Mouse (Mus musculus) left cerebral cortex, postnatal 4 days (tissue): Measurements from ENCODE around the gene Acd. TPM values are rescaled to one million over a fixed set of nuclear protein-coding genes. Genes with fewer than 3 reads are reported as not detected.
A peak's percentile ranks its signal among the peaks of the same experiment; 100 is the strongest.

ENCODE experiments used
- DNase-seq: peaks from one replicate; pipeline ENCODE4 v3.0.0-alpha.2; 2022
- intact Hi-C: fragments of 180-260 bp; cut with DNase I; formaldehyde crosslinking; loops from one replicate; pipeline ENCODE4 v1.15.1; 2025
- total RNA-seq, 2 experiments: library from RNA; stranded (reverse); gene quantifications; 2 replicates each; pipeline ENCODE4 v1.2.3; 2021

Acd gene
- 10 to 100 TPM; 55.9 to 58.9 TPM for total RNA-seq

DNA sequence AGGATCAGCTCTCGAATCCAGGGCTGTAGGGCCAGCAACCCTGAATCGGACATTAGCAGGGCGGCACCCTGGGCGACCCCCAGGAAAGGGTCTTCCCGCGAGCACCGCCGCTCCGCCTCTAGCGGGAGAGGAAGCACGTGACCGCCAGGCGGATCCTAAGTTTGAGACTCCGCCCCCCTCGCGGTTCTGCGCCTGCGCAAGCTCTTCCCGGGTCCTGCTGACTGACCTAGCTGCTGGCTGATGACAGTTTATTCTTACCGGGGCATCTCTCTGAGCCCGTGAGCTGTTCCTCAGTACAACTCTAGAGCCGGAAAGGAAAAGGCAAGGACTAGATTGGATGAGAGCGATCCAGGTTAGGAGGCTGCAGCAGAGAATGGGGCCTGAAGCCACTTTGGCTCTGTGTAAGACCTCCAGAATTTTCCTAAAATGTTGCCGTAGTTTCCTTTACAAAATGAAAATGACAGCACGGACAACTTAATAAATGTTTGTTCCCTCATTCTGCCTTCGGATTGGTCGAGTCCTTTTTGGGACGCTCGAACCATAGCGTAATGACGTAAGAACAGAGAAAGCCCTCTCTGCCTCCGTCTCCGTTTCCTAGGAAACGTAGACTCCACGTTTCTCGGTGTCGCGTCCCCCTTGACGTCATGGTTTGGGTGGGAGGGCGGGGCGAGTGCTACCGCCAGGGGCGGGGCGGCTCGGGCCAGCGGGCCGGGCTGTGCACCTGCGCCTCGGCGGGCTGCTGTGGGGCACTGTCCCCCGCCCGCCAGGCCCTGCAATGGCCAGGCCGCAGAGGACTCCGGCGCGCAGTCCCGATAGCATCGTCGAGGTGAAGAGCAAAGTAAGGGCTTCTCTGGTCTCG is at the start of gene Acd, which contains the start of gene Pard6a:
Gene Acd (minus strand): TSS at position 137 of the 859 bp plus-strand sequence.
Gene Pard6a (plus strand): TSS at position 183 of the 859 bp plus-strand sequence.
- DNase-seq: peak; percentile 98
- intact Hi-C loops: no loop called here

DNA sequence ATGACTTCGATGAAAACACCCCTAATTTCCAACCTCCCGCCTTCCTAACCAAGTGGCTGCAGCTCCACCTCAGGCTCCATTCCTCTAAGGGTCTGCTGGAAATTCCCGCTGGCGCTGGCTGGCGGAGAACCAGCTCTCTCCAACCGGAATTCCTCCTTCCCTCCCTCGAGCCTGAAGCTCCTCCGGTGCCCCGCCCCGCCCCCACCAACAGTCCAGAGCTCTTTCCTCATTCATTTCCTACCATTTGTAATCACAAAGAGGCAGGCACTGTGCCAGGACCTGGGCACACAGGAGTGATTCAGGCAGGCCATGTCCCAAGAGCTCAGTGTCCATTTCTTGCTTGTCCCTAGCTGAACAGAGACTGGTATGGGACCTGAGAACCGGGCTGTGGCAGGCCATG is 49.7 kb upstream of the Acd start:
- intact Hi-C loops: no loop called here
- peak; percentile 77 for DNase-seq

DNA sequence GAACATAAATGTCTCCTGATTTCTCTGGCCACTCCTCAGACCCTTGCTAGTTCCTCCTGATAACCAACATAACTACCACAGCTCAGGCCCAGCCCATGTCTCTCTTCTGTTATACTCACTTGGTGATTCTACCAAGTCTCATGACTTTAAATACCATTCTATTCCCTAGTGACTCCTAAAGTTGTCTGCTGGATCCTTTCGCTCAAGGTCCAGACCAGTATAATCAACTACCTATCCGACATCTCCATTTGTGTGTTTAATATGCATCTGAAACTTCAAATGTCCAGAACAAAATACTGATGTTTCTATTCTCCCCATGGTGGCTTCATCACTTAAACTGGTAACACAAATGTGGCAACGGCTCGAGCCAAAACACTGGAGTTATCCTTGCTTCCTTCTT is 42.4 kb upstream of the Acd start:
- intact Hi-C loops: no loop called here
- DNase-seq: no peak

DNA sequence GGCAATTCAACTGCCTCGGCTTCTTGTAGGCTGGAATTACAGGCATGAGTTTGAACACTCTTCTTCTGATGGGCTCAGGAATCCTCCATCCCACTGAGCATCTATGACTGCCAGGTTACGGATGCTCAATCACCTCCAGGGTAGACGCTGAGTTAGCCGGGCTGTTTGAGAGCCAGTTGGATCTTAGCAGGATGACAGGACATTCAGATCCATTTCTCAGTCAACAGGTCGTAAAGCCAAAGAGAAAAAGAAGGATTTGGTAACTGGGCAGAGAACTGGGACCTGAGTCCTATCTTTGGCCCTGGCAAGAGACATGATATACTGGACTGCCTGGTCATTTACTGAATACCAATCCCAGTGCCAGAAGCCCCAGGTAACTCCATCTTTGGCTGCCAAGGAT is 38.3 kb upstream of the Acd start:
- intact Hi-C loops: no loop called here
- no peak for DNase-seq

DNA sequence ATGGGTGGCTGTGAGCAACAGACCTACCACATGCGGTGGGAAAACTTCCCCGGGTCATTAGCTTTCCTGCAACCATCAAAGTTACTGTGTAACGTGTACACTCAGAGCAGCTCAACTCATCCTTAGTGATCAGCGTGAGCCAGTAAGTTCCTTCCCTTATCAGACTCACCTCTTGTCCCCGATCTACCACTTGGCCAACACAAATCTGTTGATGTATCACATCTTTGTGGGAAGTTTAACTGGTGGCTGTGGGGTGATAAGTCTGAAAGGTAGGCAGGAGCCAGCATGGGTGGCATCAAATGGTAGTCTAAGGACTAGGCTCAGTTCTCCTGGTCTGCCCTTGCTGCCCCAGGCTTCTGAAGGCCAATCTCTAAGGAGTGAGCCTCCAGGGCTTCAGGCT is 31.3 kb upstream of the Acd start:
- no peak for DNase-seq
- intact Hi-C loops: no loop called here

DNA sequence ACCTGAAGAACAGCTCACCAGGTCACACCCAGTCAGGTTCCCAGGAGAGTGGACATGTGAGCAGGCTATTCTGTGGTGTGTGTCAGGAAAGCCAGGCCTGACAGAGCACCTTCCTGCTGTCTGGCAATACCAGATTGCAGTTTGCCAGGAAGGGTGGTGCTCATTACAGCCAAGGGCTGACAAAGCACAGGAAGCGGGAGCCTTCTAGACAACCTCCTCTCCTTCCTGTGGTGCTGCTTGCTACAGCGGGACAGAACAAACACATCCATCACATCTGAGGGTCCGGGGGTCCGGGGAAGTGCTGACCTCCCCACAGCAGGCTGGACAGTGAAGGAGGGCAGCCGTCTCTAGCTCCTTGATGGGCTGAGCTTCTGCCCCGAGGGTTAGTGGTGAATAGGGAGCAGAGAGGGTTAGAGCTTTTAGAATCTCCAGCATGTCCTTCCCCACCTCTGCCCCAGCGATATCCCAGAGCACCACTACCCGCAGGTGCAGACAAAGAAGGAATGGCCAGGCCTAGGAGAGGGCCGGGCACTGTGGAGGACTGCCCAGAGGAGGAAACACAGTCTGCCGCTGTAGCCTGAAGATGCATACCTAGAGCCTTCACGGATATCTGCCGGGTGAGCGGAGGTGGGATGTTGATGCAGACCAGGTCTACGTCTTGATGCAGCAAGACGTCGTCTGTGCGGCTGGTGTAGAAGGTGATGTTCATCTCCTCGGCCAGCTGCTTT is 26.7 kb upstream of the Acd start:
- DNase-seq: no peak
- intact Hi-C loops: no loop called here

DNA sequence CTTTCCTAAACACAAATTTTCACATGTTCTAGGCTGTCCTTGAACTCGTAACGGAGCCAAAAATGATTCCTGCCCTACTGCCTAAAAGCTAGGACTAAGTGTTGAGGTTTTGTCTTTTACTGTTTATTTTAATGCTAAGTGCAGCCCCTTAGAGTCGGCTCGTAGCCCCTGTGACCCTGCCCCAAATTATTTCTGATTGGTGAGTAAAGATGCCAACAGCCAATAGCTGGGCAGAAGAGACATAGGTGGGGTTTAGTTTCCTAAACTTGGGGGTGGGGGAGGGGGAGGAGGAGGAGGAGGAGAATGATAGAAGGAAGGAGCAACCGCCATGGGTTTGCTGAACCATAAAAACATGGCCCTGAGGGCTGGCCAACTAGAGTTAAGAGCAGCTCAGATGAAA is 24.8 kb upstream of the Acd start:
- intact Hi-C loops: no loop called here
- DNase-seq: no peak

DNA sequence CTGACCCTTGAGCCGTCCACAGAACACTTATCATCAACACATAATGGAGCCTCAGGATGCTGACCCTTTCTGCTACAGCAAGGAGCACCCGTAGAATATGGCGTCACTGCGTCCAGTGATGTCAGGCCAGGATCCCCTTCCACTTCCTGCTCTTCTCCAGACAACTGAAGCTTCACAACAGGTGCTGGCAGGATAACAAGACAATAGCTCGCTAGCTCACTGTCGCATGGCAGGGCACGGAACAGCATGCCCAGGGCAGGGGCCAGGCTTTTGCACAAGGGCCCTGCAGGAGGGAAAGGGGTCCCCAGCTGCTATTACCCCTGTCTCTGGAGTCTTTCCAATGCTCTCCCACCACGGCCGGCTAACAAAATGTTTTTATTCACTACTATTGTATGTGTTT is 22.0 kb upstream of the Acd start:
- DNase-seq: peak; percentile 40
- intact Hi-C loops: no loop called here

DNA sequence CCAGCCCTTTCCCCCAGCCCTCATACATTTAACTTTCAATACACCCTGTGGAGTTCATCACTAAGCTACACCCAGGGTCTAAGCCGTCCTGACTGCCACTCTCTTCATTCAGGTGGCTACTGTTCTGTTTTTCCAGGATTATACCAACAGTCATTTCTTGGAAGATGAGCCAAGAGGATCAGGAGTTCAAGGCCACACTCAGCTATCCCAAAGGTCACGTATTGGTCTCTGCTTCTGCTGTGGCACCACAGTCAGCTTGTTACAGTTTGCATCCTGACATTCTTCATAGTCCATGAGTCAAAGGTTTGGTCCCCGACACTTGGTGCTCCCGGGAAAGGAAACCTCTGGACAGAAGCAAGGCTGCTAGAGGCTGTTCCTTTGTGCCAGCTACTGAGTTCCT is 18.7 kb upstream of the Acd start:
- intact Hi-C loops: no loop called here
- DNase-seq: no peak

DNA sequence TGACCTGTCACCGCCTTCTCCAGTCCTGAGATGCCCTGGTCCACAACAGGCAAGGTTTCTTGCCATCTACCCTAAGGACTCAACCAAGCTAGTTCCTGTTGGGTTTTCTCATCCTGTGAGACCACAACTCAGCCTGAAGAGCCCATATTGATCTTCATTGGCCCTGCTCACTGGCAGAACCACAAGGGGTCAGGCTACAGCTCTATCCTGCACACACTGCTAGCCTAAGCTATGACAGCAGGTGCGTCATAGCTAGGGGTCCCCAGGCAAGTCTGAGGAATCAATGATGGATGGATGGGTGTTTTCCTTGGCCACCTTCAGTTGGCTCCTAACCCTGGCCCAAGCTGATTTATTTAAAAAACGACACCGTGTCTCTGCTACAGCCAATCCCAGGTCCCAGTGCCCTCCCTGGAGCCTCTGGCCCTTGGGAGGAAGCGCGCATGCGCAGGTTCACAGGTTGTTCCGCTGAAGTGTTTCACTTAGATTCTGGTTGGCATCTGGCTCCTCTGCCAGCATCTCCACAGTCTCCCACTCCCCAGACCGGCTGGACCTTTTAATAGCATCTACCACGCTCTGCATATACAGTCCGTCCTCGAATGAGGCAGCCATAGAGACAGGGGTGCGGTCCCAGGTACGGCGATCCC is 15.5 kb upstream of the Acd start:
- intact Hi-C loops: no loop called here
- no peak for DNase-seq

DNA sequence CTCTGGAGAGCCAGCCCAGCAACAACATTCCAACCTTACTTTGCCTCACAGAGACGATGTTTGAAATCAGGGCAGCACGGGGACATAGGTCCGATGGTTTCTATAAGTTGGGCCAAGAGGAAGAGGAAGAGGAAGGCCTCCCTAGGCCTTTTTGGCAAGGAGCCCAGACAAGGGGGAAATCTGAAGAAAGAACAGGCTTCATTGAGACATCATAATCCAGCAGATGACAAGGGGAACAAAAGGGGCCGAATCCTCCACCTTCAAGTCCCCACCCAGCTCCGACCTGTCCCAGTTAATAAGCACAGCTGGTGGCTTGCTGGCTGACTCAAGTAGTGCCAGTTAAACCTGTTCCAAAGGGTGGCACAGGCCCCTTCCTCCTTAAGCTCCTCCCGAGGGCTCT is 14.1 kb upstream of the Acd start:
- intact Hi-C loops: no loop called here
- no peak for DNase-seq

DNA sequence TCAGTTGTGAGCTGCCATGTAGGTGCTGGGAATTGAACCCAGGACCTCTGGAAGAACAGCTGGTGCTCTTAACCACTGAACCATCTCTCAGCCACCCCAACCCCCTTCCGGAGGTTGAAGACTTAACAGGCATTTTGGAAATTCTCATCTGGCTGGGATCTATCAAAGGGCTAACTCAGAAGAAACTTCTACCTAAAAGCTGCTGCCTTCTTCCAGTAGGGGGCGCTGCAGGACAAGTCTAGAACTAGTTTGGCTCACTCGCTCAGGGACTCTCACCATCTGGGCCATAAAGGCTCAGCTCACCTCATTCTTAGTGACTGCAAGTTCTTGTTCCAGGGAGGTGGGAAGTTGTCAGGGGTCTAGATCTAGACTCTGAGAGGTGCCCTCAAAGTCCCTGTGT is 13.2 kb upstream of the Acd start:
- intact Hi-C loops: no loop called here
- DNase-seq: peak; percentile 90

DNA sequence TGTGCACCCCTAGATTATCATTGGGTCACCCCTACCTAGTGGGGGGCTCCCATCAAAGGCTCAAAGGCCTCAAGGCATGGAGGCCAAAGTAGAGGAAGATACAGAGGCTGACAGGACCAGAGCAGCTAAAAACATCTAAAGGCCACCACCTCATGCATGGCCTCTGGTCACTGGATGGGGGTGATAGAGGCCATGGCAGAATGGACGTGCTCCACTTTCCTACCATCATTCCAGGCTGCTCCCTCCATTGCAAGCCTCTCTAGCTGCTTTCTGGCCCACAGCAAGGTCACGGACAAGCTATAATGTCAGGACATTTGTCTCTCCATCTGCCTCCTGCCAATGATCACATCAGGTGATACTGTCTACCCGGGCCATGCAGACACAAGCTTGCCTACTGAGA is 11.4 kb upstream of the Acd start:
- intact Hi-C loops: no loop called here
- DNase-seq: no peak

DNA sequence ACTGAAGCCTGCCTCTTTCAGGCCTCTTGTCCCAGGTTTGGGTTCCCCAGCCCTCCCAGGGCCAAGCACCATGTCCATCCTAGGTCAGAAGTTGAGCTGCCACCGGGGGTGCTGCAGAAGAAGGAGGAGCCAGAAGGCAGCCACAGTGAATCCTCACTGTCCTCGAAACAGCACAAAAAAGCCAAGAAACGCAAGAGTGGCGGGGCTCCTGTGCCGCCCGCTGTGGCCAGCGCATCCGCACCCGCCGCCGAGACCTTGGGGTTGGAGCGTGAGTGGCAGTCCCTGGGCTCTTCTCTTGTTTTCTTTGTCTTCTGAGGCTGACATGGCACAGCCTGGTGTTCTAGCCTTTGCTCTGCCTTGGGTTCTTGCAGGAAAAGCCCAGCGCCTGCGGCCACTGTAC is 8.4 kb upstream of the Acd start:
- DNase-seq: no peak

DNA sequence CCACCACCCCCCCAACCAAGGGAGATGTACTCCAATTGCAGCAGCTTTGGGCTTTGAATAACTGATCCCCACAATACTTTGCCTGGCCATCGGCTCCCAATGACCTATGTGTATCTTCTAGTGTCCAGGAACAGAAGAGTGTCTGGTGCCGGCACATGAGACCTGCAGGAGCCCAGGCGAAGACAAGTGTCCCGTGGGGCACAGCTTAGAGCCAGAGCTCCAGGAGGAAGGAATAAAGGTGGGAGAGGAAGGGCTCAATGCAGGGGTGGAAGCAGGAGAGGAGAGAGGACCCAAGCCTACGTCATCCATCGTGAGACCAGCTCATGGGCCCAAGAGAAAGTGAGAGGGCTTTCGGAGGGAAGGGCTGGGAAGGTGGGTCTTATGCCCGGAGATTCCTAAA is 7.8 kb upstream of the Acd start:
- no peak for DNase-seq
- intact Hi-C loops: no loop called here

More for the DNA sequence above, 8.4 kb upstream of the Acd start:
- intact Hi-C loops: no loop called here

DNA sequence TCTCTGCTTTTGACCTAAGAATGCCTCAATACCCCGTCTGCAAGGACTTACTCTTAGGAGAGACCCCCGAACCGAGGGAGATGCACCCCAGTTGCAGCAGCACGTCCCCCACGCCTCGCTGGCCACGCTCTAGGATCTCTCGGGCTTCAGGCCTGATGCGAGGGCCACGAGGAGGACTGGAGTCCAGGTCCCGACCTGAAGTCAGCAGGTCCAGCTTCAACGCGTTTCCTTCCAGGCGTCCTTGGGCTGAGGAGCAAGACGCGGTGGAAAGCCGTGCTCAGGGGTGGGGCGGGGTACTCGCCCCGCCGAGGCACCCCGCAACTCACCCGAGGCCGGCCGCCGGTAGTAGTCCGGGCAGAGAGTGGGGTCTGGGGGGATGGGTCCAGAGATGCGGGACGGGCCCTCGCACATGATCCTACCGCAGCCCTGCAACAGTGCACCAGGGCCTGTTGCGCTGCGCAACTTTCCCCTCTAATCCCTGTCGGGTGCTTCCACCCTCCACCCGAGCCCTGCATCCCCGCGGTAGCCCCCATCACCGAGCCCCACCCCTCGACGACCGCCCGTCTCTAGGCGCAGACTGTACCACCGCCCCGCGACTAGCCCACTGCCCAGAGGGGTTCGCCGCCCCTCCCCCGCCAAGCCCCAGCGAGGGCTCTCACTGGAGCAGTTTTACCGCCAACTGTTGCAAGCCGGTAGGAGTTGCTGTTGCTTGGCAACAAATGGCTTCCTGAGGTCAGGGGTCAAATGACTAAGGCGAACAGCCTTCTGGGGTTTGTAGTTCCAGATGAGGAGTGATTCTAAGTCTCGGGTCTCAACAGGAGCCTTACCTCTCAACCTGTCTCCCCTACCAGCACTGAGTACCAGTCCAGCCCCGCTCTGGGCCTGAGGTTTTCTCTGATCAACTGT is 6.8 kb upstream of the Acd start, which contains the start of the genes 4933405L10Rik and Enkd1:
Gene 4933405L10Rik (plus strand): TSS at position 158 of the 906 bp plus-strand sequence.
Gene Enkd1 (minus strand): TSS at position 713 of the 906 bp plus-strand sequence.
- DNase-seq: peak; percentile 91
- intact Hi-C loops: no loop called here

DNA sequence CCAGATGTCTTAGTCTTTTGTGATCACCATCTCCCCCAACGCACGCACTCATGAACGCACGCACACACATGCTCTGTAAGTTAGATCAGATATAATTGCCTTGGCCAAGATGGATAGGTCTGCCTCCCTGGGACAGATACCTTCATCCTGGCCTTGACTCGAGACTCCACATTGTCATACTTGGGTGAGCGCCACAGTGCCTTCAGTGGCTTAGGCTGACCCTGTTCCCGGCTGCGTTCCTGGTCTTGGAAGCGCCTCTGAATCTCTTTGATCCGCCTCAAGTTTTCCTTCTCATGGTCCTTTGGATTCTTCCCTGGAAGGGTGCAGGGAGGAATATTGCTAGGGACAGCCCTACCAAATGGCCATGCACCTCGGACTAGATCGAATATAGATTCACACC is 5.5 kb upstream of the Acd start:
- intact Hi-C loops: no loop called here
- DNase-seq: no peak

DNA sequence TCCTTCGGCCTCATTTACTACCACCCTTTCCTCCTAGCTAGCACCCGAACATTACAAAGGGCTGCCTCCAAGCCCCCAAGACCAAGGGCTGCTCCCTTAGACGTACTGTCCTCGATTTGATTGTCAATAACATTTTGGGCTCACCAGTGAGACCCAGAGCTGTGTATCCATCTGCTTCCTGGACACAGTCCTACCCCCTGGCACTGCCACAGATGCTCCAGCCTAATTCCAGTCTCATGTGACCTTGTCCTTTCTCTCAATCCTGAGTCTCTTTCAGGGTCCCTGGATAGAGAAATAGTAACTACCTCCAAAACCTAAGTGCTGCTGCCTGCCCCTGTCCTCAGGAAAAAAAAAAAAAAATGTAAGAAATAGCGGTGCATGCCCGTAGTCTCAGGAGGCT is 4.1 kb upstream of the Acd start:
- peak; percentile 71 for DNase-seq
- intact Hi-C loops: no loop called here

DNA sequence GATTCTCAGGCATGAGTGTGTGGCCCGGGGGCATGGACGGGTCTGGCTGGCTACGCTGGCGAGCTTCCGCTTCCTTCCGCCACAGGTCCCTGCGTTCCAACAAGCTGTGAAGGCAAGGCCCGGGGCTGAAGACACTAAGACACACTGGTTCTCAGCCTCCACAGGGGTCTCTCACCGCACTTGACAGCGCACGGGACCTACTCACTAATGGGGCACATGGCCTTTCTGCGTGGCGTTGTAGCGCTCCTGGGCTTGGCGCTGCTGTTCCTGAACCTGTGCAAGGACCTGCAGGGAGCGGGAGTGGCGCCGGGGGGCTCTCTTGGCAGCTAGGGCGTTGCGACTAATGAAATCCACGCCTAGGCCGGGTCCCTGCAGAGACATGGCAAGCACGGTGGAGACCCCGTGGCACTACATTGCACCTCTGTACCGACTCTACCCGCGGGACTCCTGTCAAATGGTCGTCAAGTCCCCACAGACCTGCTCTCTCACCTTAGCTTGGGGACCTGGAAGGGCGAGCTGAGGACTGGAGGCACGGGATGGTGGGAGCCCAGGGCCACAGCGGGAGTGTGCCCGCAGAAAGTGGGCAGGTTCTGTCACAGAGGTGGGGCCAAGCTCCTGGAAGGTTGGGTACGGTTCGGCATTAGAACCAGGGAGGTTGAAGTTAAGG is 3.4 kb upstream of the Acd start:
- peak; percentile 52 for DNase-seq
- intact Hi-C loops: no loop called here
